Mouse (Mus musculus): ENCODE results near the gene Entr1. TPM values are rescaled to one million over a fixed set of nuclear protein-coding genes. Genes with fewer than 3 reads are reported as not detected.

Entr1 gene
- total and polyA plus RNA-seq, 2 experiments from 2014 or later, result 115 to 138 TPM

GRCm38 (mm10) chr2:26403306-26403705 lies 14.2 kb upstream of the Entr1 start:
- Histone ChIP-seq H3K9me3 (ENCODE audit: low read length) (no peaks in the 10 kb centered on the region), H3K4me3 (ENCODE audit: low read length) (no peak overlapping the region), H3K9ac (replicated peaks; ENCODE audit: low read length) (no peak overlapping the region), H3K27ac (no peak overlapping the region), H3K27me3 (ENCODE audit: insufficient read depth, low read length) (no peaks in the 10 kb centered on the region), H3K4me2 (ENCODE audit: low read depth, low read length) (no peak overlapping the region), H3K36me3 (ENCODE audit: insufficient read depth, low read length) (peaks cover 36% of the 10 kb centered on the region), H3K4me1 (ENCODE audit: insufficient read depth, low read length) (peaks cover 26% of the 10 kb centered on the region)
- DNase-seq (ENCODE audit: low spot score) (no peak), ATAC-seq (no peak)
- TF ChIP-seq CTCF (IDR thresholded peaks at IDR 0.05; ENCODE audit: low read depth), result no peak
- whole genome bisulfite sequencing, result 83% methylated on average over 8 of the region's 8 CpGs

- H3K9me3 ChIP-seq (ENCODE audit: low read length), result no peaks in the 10 kb centered on the region
- no peak overlapping the region for H3K4me3 ChIP-seq (ENCODE audit: low read length)
- H3K36me3 ChIP-seq (ENCODE audit: insufficient read depth, low read length), result peaks cover 41% of the 10 kb centered on the region
- DNase-seq (ENCODE audit: low spot score) (no peak), ATAC-seq (no peak)
- H3K9ac ChIP-seq (replicated peaks; ENCODE audit: low read length), result no peak overlapping the region
- no peak for TF ChIP-seq CTCF (IDR thresholded peaks at IDR 0.05; ENCODE audit: low read depth)
- H3K4me2 ChIP-seq (ENCODE audit: low read depth, low read length), result no peak overlapping the region
- H3K4me1 ChIP-seq (ENCODE audit: insufficient read depth, low read length), result peaks cover 16% of the 10 kb centered on the region
- 80% methylated on average over 1 of the region's 1 CpGs for WGBS
- no peaks in the 10 kb centered on the region for H3K27me3 ChIP-seq (ENCODE audit: insufficient read depth, low read length)
- H3K27ac ChIP-seq, result no peak overlapping the region
Measured at GRCm38 (mm10) chr2:26402265-26402664, 13.1 kb upstream of the Entr1 start.

- Histone ChIP-seq H3K4me2 (ENCODE audit: low read depth, low read length) (no peak overlapping the region), H3K9me3 (ENCODE audit: low read length) (no peaks in the 10 kb centered on the region), H3K4me1 (ENCODE audit: insufficient read depth, low read length) (peaks cover 4% of the 10 kb centered on the region), H3K27ac (no peak overlapping the region), H3K4me3 (ENCODE audit: low read length) (no peak overlapping the region), H3K36me3 (ENCODE audit: insufficient read depth, low read length) (peaks cover 54% of the 10 kb centered on the region), H3K27me3 (ENCODE audit: insufficient read depth, low read length) (no peaks in the 10 kb centered on the region), H3K9ac (replicated peaks; ENCODE audit: low read length) (no peak overlapping the region)
- DNase-seq (ENCODE audit: low spot score) (no peak), ATAC-seq (no peak)
- WGBS, result 95% methylated on average over 4 of the region's 4 CpGs
- TF ChIP-seq CTCF (IDR thresholded peaks at IDR 0.05; ENCODE audit: low read depth), result no peak
Measured at GRCm38 (mm10) chr2:26401023-26401422, 11.9 kb upstream of the Entr1 start.

- Histone ChIP-seq H3K27me3 (ENCODE audit: insufficient read depth, low read length) (no peaks in the 10 kb centered on the region), H3K4me2 (ENCODE audit: low read depth, low read length) (no peak overlapping the region), H3K27ac (no peak overlapping the region), H3K4me3 (ENCODE audit: low read length) (no peak overlapping the region), H3K9ac (replicated peaks; ENCODE audit: low read length) (no peak overlapping the region), H3K4me1 (ENCODE audit: insufficient read depth, low read length) (no peaks in the 10 kb centered on the region), H3K9me3 (ENCODE audit: low read length) (no peaks in the 10 kb centered on the region), H3K36me3 (ENCODE audit: insufficient read depth, low read length) (peaks cover 61% of the 10 kb centered on the region)
- DNase-seq (ENCODE audit: low spot score) (no peak), ATAC-seq (no peak)
- TF ChIP-seq CTCF (IDR thresholded peaks at IDR 0.05; ENCODE audit: low read depth), result no peak
- WGBS, result 91% methylated on average over 5 of the region's 5 CpGs
Measured at GRCm38 (mm10) chr2:26400296-26400695, 11.2 kb upstream of the Entr1 start.

GRCm38 (mm10) chr2:26399647-26400046 lies 10.5 kb upstream of the Entr1 start:
- 79% methylated on average over 5 of the region's 5 CpGs for WGBS
- H3K4me2 ChIP-seq (ENCODE audit: low read depth, low read length), result no peak overlapping the region
- H3K4me1 ChIP-seq (ENCODE audit: insufficient read depth, low read length), result no peaks in the 10 kb centered on the region
- H3K36me3 ChIP-seq (ENCODE audit: insufficient read depth, low read length), result peaks cover 68% of the 10 kb centered on the region
- H3K27me3 ChIP-seq (ENCODE audit: insufficient read depth, low read length), result no peaks in the 10 kb centered on the region
- no peaks in the 10 kb centered on the region for H3K9me3 ChIP-seq (ENCODE audit: low read length)
- TF ChIP-seq CTCF (IDR thresholded peaks at IDR 0.05; ENCODE audit: low read depth), result no peak
- DNase-seq (ENCODE audit: low spot score) (no peak), ATAC-seq (no peak)
- no peak overlapping the region for H3K27ac ChIP-seq
- no peak overlapping the region for H3K4me3 ChIP-seq (ENCODE audit: low read length)
- H3K9ac ChIP-seq (replicated peaks; ENCODE audit: low read length), result no peak overlapping the region

GRCm38 (mm10) chr2:26398978-26399377 lies 9.9 kb upstream of the Entr1 start:
- Histone ChIP-seq H3K4me1 (ENCODE audit: insufficient read depth, low read length) (no peaks in the 10 kb centered on the region), H3K4me2 (ENCODE audit: low read depth, low read length) (no peak overlapping the region), H3K27ac (no peak overlapping the region), H3K36me3 (ENCODE audit: insufficient read depth, low read length) (peaks cover 74% of the 10 kb centered on the region), H3K9me3 (ENCODE audit: low read length) (no peaks in the 10 kb centered on the region), H3K9ac (replicated peaks; ENCODE audit: low read length) (no peak overlapping the region), H3K4me3 (ENCODE audit: low read length) (no peak overlapping the region), H3K27me3 (ENCODE audit: insufficient read depth, low read length) (no peaks in the 10 kb centered on the region)
- TF ChIP-seq CTCF (IDR thresholded peaks at IDR 0.05; ENCODE audit: low read depth), result no peak
- ATAC-seq (no peak; the same call in 1 of the 2 replicates), DNase-seq (ENCODE audit: low spot score) (no peak)
- WGBS, result 86% methylated on average over 8 of the region's 8 CpGs

GRCm38 (mm10) chr2:26391617-26392016 lies 2.5 kb upstream of the Entr1 start:
- 87% methylated on average over 6 of the region's 6 CpGs for WGBS
- no peak for TF ChIP-seq CTCF (IDR thresholded peaks at IDR 0.05; ENCODE audit: low read depth)
- H3K27ac ChIP-seq, result no peak overlapping the region
- H3K36me3 ChIP-seq (ENCODE audit: insufficient read depth, low read length), result peaks cover 67% of the 10 kb centered on the region
- H3K9ac ChIP-seq (replicated peaks; ENCODE audit: low read length), result no peak overlapping the region
- DNase-seq (ENCODE audit: low spot score) (no peak), ATAC-seq (no peak)
- H3K4me2 ChIP-seq (ENCODE audit: low read depth, low read length), result no peak overlapping the region
- no peak overlapping the region for H3K4me3 ChIP-seq (ENCODE audit: low read length)
- H3K4me1 ChIP-seq (ENCODE audit: insufficient read depth, low read length), result no peaks in the 10 kb centered on the region; the same call in 1 of the 2 replicates
- H3K27me3 ChIP-seq (ENCODE audit: insufficient read depth, low read length), result no peaks in the 10 kb centered on the region
- no peaks in the 10 kb centered on the region for H3K9me3 ChIP-seq (ENCODE audit: low read length)

Measured in hindbrain, postnatal 0 days (tissue).